Mouse (Mus musculus) hindbrain, embryonic 11.5 days (tissue): ENCODE data around the gene Rbp1. TPM values are rescaled to one million over a fixed set of nuclear protein-coding genes. Genes with fewer than 3 reads are reported as not detected.

Experiments used
- ATAC-seq: fragments of 200-750 bp; cut with Nextera tagmentation; 2 replicates; pipeline ENCODE4 v1.8.0; 2017; ENCODE audit warnings: mild to moderate bottlenecking, moderate TSS enrichment, moderate library complexity; ENCODE audit not compliant: low FRiP score
- DNase-seq: peaks from one replicate; pipeline ENCODE4 v3.0.0-alpha.2; 2015; ENCODE audit warnings: low spot score
- H3K27ac ChIP-seq: fragments of 300-500 bp; sonication (generic); 2 replicates; pipeline ENCODE4 v1.5.1; 2014; ENCODE audit warnings: mild to moderate bottlenecking, low read depth, low read length
- H3K27me3 ChIP-seq: fragments of 300-500 bp; sonication (generic); 2 replicates; pipeline ENCODE4 v1.6.1; 2014; ENCODE audit warnings: mild to moderate bottlenecking, low read length, moderate library complexity, mixed read lengths; ENCODE audit not compliant: control insufficient read depth, insufficient read depth
- H3K36me3 ChIP-seq: fragments of 300-500 bp; sonication (generic); 2 replicates; pipeline ENCODE4 v1.6.1; 2014; ENCODE audit warnings: mild to moderate bottlenecking, low read length, moderate library complexity, mixed read lengths; ENCODE audit not compliant: control insufficient read depth, insufficient read depth
- H3K4me1 ChIP-seq: fragments of 300-500 bp; sonication (generic); replicated peaks from 2 replicates; pipeline ENCODE4 v1.6.1; 2014; ENCODE audit warnings: low read length, mixed read lengths; ENCODE audit not compliant: control insufficient read depth, insufficient read depth
- H3K4me2 ChIP-seq: fragments of 300-500 bp; sonication (generic); replicated peaks from 2 replicates; pipeline ENCODE4 v1.6.1; 2014; ENCODE audit warnings: mild to moderate bottlenecking, low read depth, low read length
- H3K4me3 ChIP-seq: fragments of 300-500 bp; sonication (generic); 2 replicates; pipeline ENCODE4 v1.5.1; 2014; ENCODE audit warnings: low read depth, low read length
- H3K9ac ChIP-seq: fragments of 300-500 bp; sonication (generic); 2 replicates; pipeline ENCODE4 v1.6.1; 2014; ENCODE audit warnings: low read depth, low read length
- H3K9me3 ChIP-seq: fragments of 300-500 bp; sonication (generic); 2 replicates; pipeline ENCODE4 v1.6.1; 2016; ENCODE audit warnings: low read length; ENCODE audit not compliant: control insufficient read depth
- WGBS: fragments of 180-500 bp; shearing (Covaris S2); extraction: QIAGEN DNeasy Blood & Tissue Kit; methylation state at CpG from one replicate; pipeline ENCODE4 v1.1.7; 2014; 5-methylcytosine and 5-hydroxymethylcytosine counted together
- polyA plus RNA-seq: library from polyadenylated mRNA; unstranded; fragments of >200 nt; fragmentation: Nextera tagmentation; extraction: Ambion mirVana; gene quantifications from 2 replicates; pipeline ENCODE4 v1.2.1, GENCODE M21; 2014

The Rbp1 gene
- polyA plus RNA-seq, 1 experiment from 2014 or later = 48.7 TPM

- no peak overlapping the region for H3K4me2 ChIP-seq
- 89% methylated on average over 3 of the region's 3 CpGs for WGBS
- ATAC-seq = no peak
Measured at GRCm38 (mm10) chr9:98418346-98418745, 4.4 kb upstream of the Rbp1 start.

GRCm38 (mm10) chr9:98420666-98421065, 2.1 kb upstream of the Rbp1 start:
- Histone ChIP-seq H3K4me2 (no peak overlapping the region), H3K36me3 (no peaks in the 10 kb centered on the region), H3K9ac (no peak overlapping the region), H3K9me3 (no peaks in the 10 kb centered on the region), H3K27ac (no peak overlapping the region), H3K4me1 (peaks cover 3% of the 10 kb centered on the region; the same call in 1 of the 2 replicates), H3K27me3 (peaks cover 4% of the 10 kb centered on the region; the same call in 1 of the 2 replicates), H3K4me3 (no peak overlapping the region)
- ATAC-seq (no peak), DNase-seq (no peak)
- WGBS = 75% methylated on average over 1 of the region's 1 CpGs

More at GRCm38 (mm10) chr9:98418346-98418745, 4.4 kb upstream of the Rbp1 start:
- no peaks in the 10 kb centered on the region for H3K4me1 ChIP-seq
- H3K9me3 ChIP-seq = no peaks in the 10 kb centered on the region
- no peak for DNase-seq
- H3K36me3 ChIP-seq = no peaks in the 10 kb centered on the region
- no peak overlapping the region for H3K27ac ChIP-seq
- H3K9ac ChIP-seq = no peak overlapping the region
- no peak overlapping the region for H3K4me3 ChIP-seq
- peaks cover 4% of the 10 kb centered on the region; the same call in 1 of the 2 replicates for H3K27me3 ChIP-seq

DNA sequence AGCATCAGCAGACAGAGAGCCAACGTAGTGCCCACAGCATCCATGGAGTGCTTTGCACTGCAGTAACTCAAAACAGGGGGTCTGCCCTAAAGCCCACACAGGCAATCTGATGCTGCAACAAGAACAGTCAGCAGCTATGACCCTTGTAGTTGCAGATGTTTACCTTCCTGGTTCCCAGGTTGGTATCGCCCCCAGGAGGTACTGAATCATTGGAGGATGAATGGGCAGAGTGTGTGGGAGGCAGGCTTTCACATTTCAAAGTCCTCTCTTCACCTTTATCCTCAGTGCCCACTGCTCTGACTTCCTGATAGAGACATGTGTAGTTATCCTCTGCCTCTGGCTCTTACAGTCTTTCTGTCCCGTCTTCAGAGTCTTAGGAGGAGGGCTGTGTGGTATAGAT, 858 bp upstream of the Rbp1 start:
- WGBS = 48% methylated on average over 3 of the region's 3 CpGs

DNA sequence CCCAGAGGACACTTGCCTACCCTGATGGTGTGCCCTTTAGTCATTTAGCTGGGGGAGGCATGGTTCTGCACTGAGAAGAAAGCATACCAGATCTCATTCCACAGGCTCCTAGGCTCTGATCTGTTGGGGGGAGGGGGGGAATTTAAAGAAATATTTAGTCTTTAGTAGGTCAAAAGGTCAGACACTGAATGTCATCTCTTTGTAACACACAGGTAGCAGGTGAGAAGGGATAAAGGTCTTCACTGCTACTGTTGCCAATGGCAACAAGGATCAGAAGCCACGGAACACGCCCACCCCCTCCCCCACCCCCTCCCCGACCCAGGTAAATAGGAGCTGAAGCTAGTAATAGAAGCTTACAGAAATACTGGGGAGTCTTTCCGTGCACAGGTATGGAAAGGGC, 930 bp downstream of the Rbp1 start:
- DNase-seq (no peak), ATAC-seq (no peak)
- peaks cover 8% of the 10 kb centered on the region; the same call in 1 of the 2 replicates for H3K27me3 ChIP-seq
- H3K9me3 ChIP-seq = no peaks in the 10 kb centered on the region
- WGBS = 16% methylated on average over 4 of the region's 4 CpGs
- H3K4me3 ChIP-seq = no peak overlapping the region
- no peak overlapping the region for H3K4me2 ChIP-seq
- no peak overlapping the region for H3K9ac ChIP-seq
- H3K4me1 ChIP-seq = peaks cover 3% of the 10 kb centered on the region; the same call in 1 of the 2 replicates
- H3K27ac ChIP-seq = no peak overlapping the region
- H3K36me3 ChIP-seq = no peaks in the 10 kb centered on the region

More for the DNA sequence above, 858 bp upstream of the Rbp1 start:
- no peaks in the 10 kb centered on the region for H3K9me3 ChIP-seq
- ATAC-seq = no peak
- H3K36me3 ChIP-seq = no peaks in the 10 kb centered on the region
- H3K4me2 ChIP-seq = no peak overlapping the region
- peaks cover 3% of the 10 kb centered on the region; the same call in 1 of the 2 replicates for H3K4me1 ChIP-seq
- no peak overlapping the region for H3K4me3 ChIP-seq
- H3K27ac ChIP-seq = no peak overlapping the region
- peaks cover 8% of the 10 kb centered on the region; the same call in 1 of the 2 replicates for H3K27me3 ChIP-seq
- no peak for DNase-seq
- no peak overlapping the region for H3K9ac ChIP-seq

DNA sequence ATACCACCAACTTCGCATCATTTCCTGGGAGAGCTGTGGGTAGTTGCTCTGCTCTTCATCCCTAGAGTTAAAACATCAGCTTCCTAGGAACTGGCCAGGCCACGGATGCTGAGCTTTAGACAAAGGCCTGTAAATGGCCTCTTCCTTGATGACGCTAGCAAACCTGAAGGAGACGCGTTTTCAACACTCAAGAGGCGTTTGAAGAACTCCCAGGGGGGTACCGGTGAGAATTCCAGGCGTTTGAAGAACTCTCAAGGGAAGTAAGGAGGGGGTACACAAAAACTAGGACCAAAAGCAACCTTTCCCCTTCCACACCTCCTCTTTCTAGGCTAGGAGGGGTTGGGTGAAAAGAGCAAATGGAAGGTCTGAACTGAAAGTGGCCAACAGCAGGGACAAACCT, 1.5 kb downstream of the Rbp1 start:
- peak overlapping the region; percentile 44 for H3K4me3 ChIP-seq
- peaks cover 4% of the 10 kb centered on the region for H3K4me1 ChIP-seq
- no peaks in the 10 kb centered on the region for H3K9me3 ChIP-seq
- WGBS = 6% methylated on average over 8 of the region's 8 CpGs
- peak overlapping the region; percentile 67 for H3K4me2 ChIP-seq
- ATAC-seq (0 out of 2 replicates have a peak, but pooled peaks have one; percentile 4), DNase-seq (no peak)
- no peak overlapping the region for H3K27ac ChIP-seq
- peak overlapping the region; percentile 61 for H3K9ac ChIP-seq
- H3K36me3 ChIP-seq = no peaks in the 10 kb centered on the region
- H3K27me3 ChIP-seq = peaks cover 8% of the 10 kb centered on the region; the same call in 1 of the 2 replicates

DNA sequence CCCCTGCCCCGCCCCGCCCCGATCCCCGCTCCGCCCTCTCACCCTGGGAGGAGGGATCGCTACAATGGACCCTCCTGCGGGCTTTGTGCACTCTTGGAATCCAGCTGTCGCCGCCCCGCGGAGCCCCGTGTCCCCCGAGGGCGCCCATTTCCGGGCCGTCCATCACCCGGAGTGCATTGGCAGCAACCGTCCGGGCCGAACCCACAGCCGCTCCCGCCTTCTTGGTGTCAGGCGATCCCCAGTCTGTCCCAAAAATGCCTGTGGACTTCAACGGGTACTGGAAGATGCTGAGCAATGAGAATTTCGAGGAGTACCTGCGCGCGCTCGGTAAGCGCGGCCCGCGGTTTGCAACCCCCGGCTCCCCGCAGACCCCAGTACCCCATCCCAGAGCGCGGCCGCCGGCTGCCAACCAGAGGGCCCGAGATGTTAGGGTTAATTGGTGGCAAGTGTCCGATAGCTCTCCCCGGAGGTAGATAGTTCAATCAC, 2.0 kb downstream of the Rbp1 start:
- Histone ChIP-seq H3K9me3 (no peaks in the 10 kb centered on the region), H3K36me3 (no peaks in the 10 kb centered on the region), H3K9ac (peak overlapping the region; percentile 61), H3K4me3 (peak overlapping the region; percentile 44), H3K27me3 (peaks cover 8% of the 10 kb centered on the region; the same call in 1 of the 2 replicates), H3K4me1 (peaks cover 8% of the 10 kb centered on the region), H3K4me2 (peak overlapping the region; percentile 67), H3K27ac (no peak overlapping the region)
- WGBS = under 1% methylated on average over 36 of the region's 42 CpGs
- ATAC-seq = peak; percentile 80
- peak; percentile 81 for DNase-seq

DNA sequence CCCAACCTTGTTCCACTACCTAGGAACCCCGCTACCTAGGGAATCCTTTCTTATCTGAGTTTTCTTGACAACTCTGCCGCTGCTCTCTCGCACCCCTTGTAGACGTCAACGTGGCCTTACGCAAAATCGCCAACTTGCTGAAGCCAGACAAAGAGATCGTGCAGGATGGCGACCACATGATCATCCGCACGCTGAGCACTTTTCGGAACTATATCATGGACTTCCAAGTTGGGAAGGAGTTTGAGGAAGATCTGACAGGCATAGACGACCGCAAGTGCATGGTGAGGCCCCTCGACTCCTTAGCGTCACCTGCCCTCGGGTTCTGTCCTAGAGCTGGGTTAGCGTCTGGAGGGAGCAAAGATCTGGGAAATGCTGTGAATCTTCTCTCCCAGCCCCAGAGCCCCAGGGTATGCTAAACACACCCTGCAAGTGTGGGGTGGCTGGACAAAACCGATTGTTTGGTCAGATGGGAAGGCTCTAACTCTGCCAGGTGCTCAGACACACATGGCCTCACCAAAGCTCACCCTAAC, 2.7 kb downstream of the Rbp1 start:
- Histone ChIP-seq H3K27me3 (peaks cover 8% of the 10 kb centered on the region; the same call in 1 of the 2 replicates), H3K4me2 (peak overlapping the region; percentile 67), H3K4me3 (peak overlapping the region; percentile 44), H3K9me3 (no peaks in the 10 kb centered on the region), H3K27ac (no peak overlapping the region), H3K9ac (peak overlapping the region; percentile 61; the same call in 1 of the 2 replicates), H3K4me1 (peaks cover 12% of the 10 kb centered on the region), H3K36me3 (no peaks in the 10 kb centered on the region)
- 8% methylated on average over 19 of the region's 19 CpGs for WGBS
- ATAC-seq = no peak
- DNase-seq = peak; percentile 39

GRCm38 (mm10) chr9:98427906-98428517, 5.3 kb downstream of the Rbp1 start:
- Histone ChIP-seq H3K27me3 (peaks cover 8% of the 10 kb centered on the region), H3K27ac (no peak overlapping the region), H3K4me3 (no peak overlapping the region), H3K9ac (no peak overlapping the region), H3K4me2 (no peak overlapping the region), H3K36me3 (no peaks in the 10 kb centered on the region), H3K4me1 (peaks cover 13% of the 10 kb centered on the region), H3K9me3 (no peaks in the 10 kb centered on the region)
- no peak for ATAC-seq
- no peak for DNase-seq
- 76% methylated on average over 4 of the region's 4 CpGs for WGBS

- no peaks in the 10 kb centered on the region for H3K9me3 ChIP-seq
- no peak overlapping the region for H3K9ac ChIP-seq
- DNase-seq = no peak
- H3K27me3 ChIP-seq = peaks cover 8% of the 10 kb centered on the region
- no peak overlapping the region for H3K27ac ChIP-seq
- no peak overlapping the region for H3K4me2 ChIP-seq
- no peak for ATAC-seq
- WGBS = 58% methylated on average over 8 of the region's 8 CpGs
- no peak overlapping the region for H3K4me3 ChIP-seq
- no peaks in the 10 kb centered on the region for H3K36me3 ChIP-seq
- peaks cover 15% of the 10 kb centered on the region for H3K4me1 ChIP-seq
Measured at GRCm38 (mm10) chr9:98428783-98429182, 6.0 kb downstream of the Rbp1 start.
